ENCODE assay signal across 8 mouse cellular contexts in the genomic region with DNA sequence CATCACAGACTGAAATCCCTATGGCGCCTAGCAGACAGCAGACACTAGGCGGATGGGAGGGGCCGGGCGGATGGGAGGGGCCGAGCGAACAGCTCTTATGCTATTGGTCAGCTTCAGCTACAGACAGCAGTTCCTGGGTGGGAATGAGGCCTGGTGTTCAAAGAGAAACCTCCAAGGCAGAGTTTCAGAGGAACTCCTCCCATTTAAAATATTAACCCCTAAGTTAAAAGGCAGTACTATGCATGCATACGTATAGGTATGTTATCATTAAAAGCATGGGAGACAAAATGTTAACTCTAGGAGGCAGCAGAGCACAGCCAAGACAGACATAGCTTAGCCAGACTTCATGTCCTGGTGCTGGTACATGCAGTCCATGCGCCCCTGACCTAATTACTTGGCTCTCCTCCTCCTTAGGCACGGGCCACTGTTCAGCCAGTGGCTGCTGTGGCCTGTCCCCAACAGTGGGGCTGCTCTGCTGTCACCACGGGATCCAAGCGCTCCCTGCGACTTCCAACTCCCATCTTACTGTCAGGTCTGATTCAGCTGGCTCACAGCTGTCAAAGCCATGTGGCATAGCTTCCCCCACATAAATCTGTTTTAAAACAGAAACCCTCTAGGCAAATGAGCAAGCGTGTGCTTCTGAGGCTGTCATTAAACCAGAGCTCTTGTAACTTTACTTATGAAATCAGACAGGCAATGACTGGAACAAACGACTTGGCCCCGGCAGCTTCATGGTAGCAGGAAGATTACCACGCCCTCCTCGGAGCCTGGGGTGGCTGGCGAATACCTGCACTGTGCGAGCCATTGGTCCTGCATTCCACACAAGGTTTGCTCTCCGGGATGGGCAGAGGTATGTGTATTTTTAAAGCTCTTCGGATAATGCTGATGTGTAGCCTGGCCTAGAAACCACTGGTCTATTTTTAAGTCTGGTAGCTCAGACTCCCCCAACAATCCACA. TPM values are rescaled to one million over a fixed set of nuclear protein-coding genes. Genes with fewer than 3 reads are reported as not detected.
DNase-seq lines count a peak whose midpoint lies in the region; ATAC-seq and TF ChIP-seq lines count a peak whose summit lies in the region.

No protein-coding gene starts in this region.

- peak; percentile 73 for DNase-seq in Muller cell, postnatal 12 days (ENCODE audit: inconsistent ontology term)
- peak; percentile 48 for DNase-seq in embryo, embryonic 9.5 days (ENCODE audit: extremely low spot score)
- DNase-seq in heart, adult 18-20 months = peak; percentile 57 to 70
- peak; percentile 54 for DNase-seq in kidney, adult 18-20 months
- peak; percentile 54 for DNase-seq in left cerebral cortex, postnatal 4 days
- peak; percentile 90 for DNase-seq in midbrain, embryonic 11.5 days (ENCODE audit: low spot score, missing footprints)
- peak; percentile 60 for DNase-seq in stomach, postnatal 0 days (ENCODE audit: low spot score)

- peaks cover 6% of the 10 kb centered on the region for H3K4me1 ChIP-seq in midbrain, embryonic 11.5 days (ENCODE audit: control insufficient read depth, insufficient read depth, low read length)
- no peaks in the 10 kb centered on the region for H3K4me1 ChIP-seq in stomach, postnatal 0 days (replicated peaks; ENCODE audit: control insufficient read depth, insufficient read depth)

- H3K9ac ChIP-seq in midbrain, embryonic 11.5 days (ENCODE audit: low read length) = no peak overlapping the region
- H3K9ac ChIP-seq in stomach, postnatal 0 days (ENCODE audit: low read length) = no peak overlapping the region

- intact Hi-C loops in left cerebral cortex, postnatal 4 days (cut with DNase I) = loop anchor here (10.0 kb wide), 1 partner anchor 99 kb away; no protein-coding TSS in a partner anchor

- peak; percentile 75 for ATAC-seq in midbrain, embryonic 11.5 days (ENCODE audit: low FRiP score)
- peak; percentile 64 for ATAC-seq in stomach, postnatal 0 days (ENCODE audit: low FRiP score, low TSS enrichment)
- ATAC-seq in activated CD4-positive, CD25-positive, alpha-beta regulatory T cell, adult 4 months = no peak

- no peak overlapping the region for H3K27ac ChIP-seq in midbrain, embryonic 11.5 days (ENCODE audit: low read depth, low read length)
- H3K27ac ChIP-seq in stomach, postnatal 0 days (replicated peaks) = peak overlapping the region; percentile 45

- no peak overlapping the region for H3K4me2 ChIP-seq in midbrain, embryonic 11.5 days
- H3K4me2 ChIP-seq in stomach, postnatal 0 days (replicated peaks; ENCODE audit: low read depth) = no peak overlapping the region; the same call in 1 of the 2 replicates

- WGBS in midbrain, embryonic 11.5 days = 69% methylated on average over 21 of the region's 21 CpGs
- 58% methylated on average over 21 of the region's 21 CpGs for WGBS in stomach, postnatal 0 days

- no peak overlapping the region for H3K4me3 ChIP-seq in midbrain, embryonic 11.5 days (ENCODE audit: low read depth, low read length)
- H3K4me3 ChIP-seq in stomach, postnatal 0 days (ENCODE audit: low read depth, low read length) = no peak overlapping the region

- no peaks in the 10 kb centered on the region for H3K27me3 ChIP-seq in midbrain, embryonic 11.5 days (ENCODE audit: control insufficient read depth, insufficient read depth, low read length)
- H3K27me3 ChIP-seq in stomach, postnatal 0 days (ENCODE audit: control insufficient read depth, insufficient read depth, low read length) = no peaks in the 10 kb centered on the region

- peaks cover 3% of the 10 kb centered on the region; the same call in 1 of the 2 replicates for H3K36me3 ChIP-seq in midbrain, embryonic 11.5 days (ENCODE audit: control insufficient read depth, insufficient read depth, low read length)
- peaks cover 9% of the 10 kb centered on the region for H3K36me3 ChIP-seq in stomach, postnatal 0 days (ENCODE audit: control insufficient read depth, insufficient read depth, low read length)

- TF ChIP-seq EP300 in stomach, postnatal 0 days (optimal IDR thresholded peaks at IDR 0.05) = no peak

- no peaks in the 10 kb centered on the region for H3K9me3 ChIP-seq in midbrain, embryonic 11.5 days (ENCODE audit: control insufficient read depth, low read length)
- no peaks in the 10 kb centered on the region for H3K9me3 ChIP-seq in stomach, postnatal 0 days (ENCODE audit: control insufficient read depth, low read length)

- TF ChIP-seq CTCF in stomach, postnatal 0 days (IDR thresholded peaks at IDR 0.05; ENCODE audit: low read depth) = peak; percentile 73

RNA-seq across cellular contexts. Expression of gene Map3k4, which starts 52.3 kb away (rescaled TPM):
- total RNA-seq in heart, adult 18-20 months (2021) = 10 to 100 TPM; 44.7 to 49.8 TPM
- total RNA-seq in left cerebral cortex, postnatal 4 days (2021) = 10 to 100 TPM; 43.0 to 44.1 TPM
- polyA plus RNA-seq in midbrain, embryonic 11.5 days (2014; fragmentation: Nextera tagmentation; extraction: Ambion mirVana) = 46.3 and 51.3 TPM in 2 replicates
- polyA plus RNA-seq in stomach, postnatal 0 days (2015; fragmentation: Nextera tagmentation; extraction: Ambion mirVana) = 25.8 and 35.6 TPM in 2 replicates
- polyA plus RNA-seq in activated CD4-positive, CD25-positive, alpha-beta regulatory T cell, adult 4 months (2017; shearing (Covaris generic)) = 10 to 100 TPM; 10.0 to 11.9 TPM
